10 mouse cellular contexts compared by ENCODE assay signal in genomic region chr13:63072376-63072775, GRCm38 (mm10).
DNase-seq lines count a peak whose midpoint lies in the region; ATAC-seq lines count a peak whose summit lies in the region.
"Had no signal": no experiment of that assay in that cellular context is flagged by ENCODE, and none has a peak within 500 bp of the region (broad histone marks: within the 10 kb centered on the region; RNA-seq: fewer than 3 reads in every experiment).

No protein-coding gene starts in this region.

- no peak overlapping the region for H3K4me2 ChIP-seq in midbrain, embryonic 11.5 days
- H3K4me2 ChIP-seq in midbrain, embryonic 16.5 days (ENCODE audit: low read length) = no peak overlapping the region
- H3K4me2 ChIP-seq in limb, embryonic 13.5 days (replicated peaks) = no peak overlapping the region
- H3K4me2 ChIP-seq in hindbrain, embryonic 12.5 days (replicated peaks) = no peak overlapping the region

- ATAC-seq in midbrain, embryonic 11.5 days (ENCODE audit: low FRiP score) = no peak
- ATAC-seq in midbrain, embryonic 16.5 days = no peak
- no peak for ATAC-seq in limb, embryonic 13.5 days (ENCODE audit: low FRiP score, low read depth)
- no peak for ATAC-seq in hindbrain, embryonic 12.5 days (ENCODE audit: low FRiP score)
- ATAC-seq in frontal cortex, adult (ENCODE audit: low TSS enrichment) = no peak

- H3K9ac ChIP-seq in midbrain, embryonic 11.5 days (ENCODE audit: low read length) = no peak overlapping the region
- H3K9ac ChIP-seq in midbrain, embryonic 16.5 days (ENCODE audit: low read depth, low read length) = no peak overlapping the region
- no peak overlapping the region for H3K9ac ChIP-seq in limb, embryonic 13.5 days
- H3K9ac ChIP-seq in hindbrain, embryonic 12.5 days = no peak overlapping the region

- H3K36me3 ChIP-seq in midbrain, embryonic 11.5 days (ENCODE audit: control insufficient read depth, insufficient read depth, low read length) = no peaks in the 10 kb centered on the region
- 0 out of 2 replicates have a peak, but pooled peaks cover 2% of the 10 kb centered on the region for H3K36me3 ChIP-seq in midbrain, embryonic 16.5 days (ENCODE audit: control insufficient read depth, insufficient read depth, low read length)
- no peaks in the 10 kb centered on the region for H3K36me3 ChIP-seq in limb, embryonic 13.5 days
- no peaks in the 10 kb centered on the region for H3K36me3 ChIP-seq in hindbrain, embryonic 12.5 days

- H3K27me3 ChIP-seq in midbrain, embryonic 11.5 days (ENCODE audit: control insufficient read depth, insufficient read depth, low read length) = no peaks in the 10 kb centered on the region
- no peaks in the 10 kb centered on the region for H3K27me3 ChIP-seq in midbrain, embryonic 16.5 days (ENCODE audit: control insufficient read depth, insufficient read depth, low read depth, low read length)
- H3K27me3 ChIP-seq in limb, embryonic 13.5 days = no peaks in the 10 kb centered on the region
- no peaks in the 10 kb centered on the region for H3K27me3 ChIP-seq in hindbrain, embryonic 12.5 days

- H3K27ac ChIP-seq in midbrain, embryonic 11.5 days (ENCODE audit: low read depth, low read length) = no peak overlapping the region
- H3K27ac ChIP-seq in midbrain, embryonic 16.5 days (ENCODE audit: low read length) = no peak overlapping the region
- peak overlapping the region; percentile 22; the same call in 1 of the 2 replicates for H3K27ac ChIP-seq in limb, embryonic 13.5 days
- no peak overlapping the region for H3K27ac ChIP-seq in hindbrain, embryonic 12.5 days
- H3K27ac ChIP-seq: kidney, postnatal 0 days had no signal

- H3K9me3 ChIP-seq in midbrain, embryonic 11.5 days (ENCODE audit: control insufficient read depth, low read length) = no peaks in the 10 kb centered on the region
- H3K9me3 ChIP-seq in midbrain, embryonic 16.5 days (replicated peaks; ENCODE audit: control insufficient read depth, low read length, poor library complexity, severe bottlenecking) = no peaks in the 10 kb centered on the region
- no peaks in the 10 kb centered on the region for H3K9me3 ChIP-seq in limb, embryonic 13.5 days
- H3K9me3 ChIP-seq in hindbrain, embryonic 12.5 days (replicated peaks) = no peaks in the 10 kb centered on the region

- H3K4me3 ChIP-seq in midbrain, embryonic 11.5 days (ENCODE audit: low read depth, low read length) = no peak overlapping the region
- no peak overlapping the region for H3K4me3 ChIP-seq in midbrain, embryonic 16.5 days (ENCODE audit: low read depth, low read length)
- no peak overlapping the region for H3K4me3 ChIP-seq in limb, embryonic 13.5 days
- H3K4me3 ChIP-seq in hindbrain, embryonic 12.5 days = no peak overlapping the region

- 49% methylated on average over 3 of the region's 3 CpGs for WGBS in midbrain, embryonic 11.5 days
- 37% methylated on average over 3 of the region's 3 CpGs for WGBS in midbrain, embryonic 16.5 days
- 26% methylated on average over 3 of the region's 3 CpGs for WGBS in limb, embryonic 13.5 days
- 51% methylated on average over 3 of the region's 3 CpGs for WGBS in hindbrain, embryonic 12.5 days

- H3K4me1 ChIP-seq in midbrain, embryonic 11.5 days (ENCODE audit: control insufficient read depth, insufficient read depth, low read length) = no peaks in the 10 kb centered on the region
- no peaks in the 10 kb centered on the region for H3K4me1 ChIP-seq in midbrain, embryonic 16.5 days (ENCODE audit: control insufficient read depth, insufficient read depth, low read length)
- peaks cover 47% of the 10 kb centered on the region for H3K4me1 ChIP-seq in limb, embryonic 13.5 days
- H3K4me1 ChIP-seq in hindbrain, embryonic 12.5 days = no peaks in the 10 kb centered on the region

- peak; percentile 21 for DNase-seq in midbrain, embryonic 11.5 days (ENCODE audit: low spot score, missing footprints)
- DNase-seq in heart, adult 9 months (ENCODE audit: low spot score in 2 of 2) = peak; percentile 54 to 55
- peak; percentile 47 for DNase-seq in testis, postnatal 10 days (ENCODE audit: low spot score)
- DNase-seq in cerebellum, adult 8-10 months = no peak
- DNase-seq: cerebellum, postnatal 36 days had no signal
